Mouse (Mus musculus): ENCODE data around the gene Gm28035.

The Gm28035 gene

DNA sequence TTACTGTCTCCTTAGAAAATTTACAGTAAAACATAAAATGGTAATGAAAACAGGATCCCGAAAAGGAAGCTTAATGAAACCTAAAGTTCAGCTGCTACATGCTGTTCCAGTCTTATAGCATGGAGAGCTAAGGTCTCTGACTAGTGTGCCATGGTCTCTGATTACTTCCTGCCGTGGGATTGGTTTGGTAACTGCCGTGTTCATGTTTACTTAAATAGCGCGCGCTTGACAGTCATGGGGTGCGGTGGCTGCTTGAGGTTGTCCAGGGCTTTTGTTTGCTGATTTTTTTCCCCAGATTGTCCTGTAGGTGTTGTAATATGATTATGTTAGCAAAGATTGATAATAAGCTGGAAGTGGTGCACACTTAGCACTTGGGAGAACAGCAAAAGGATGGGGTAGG, 65.7 kb downstream of the Gm28035 start:
- no peak for DNase-seq (ENCODE audit: low spot score)

DNA sequence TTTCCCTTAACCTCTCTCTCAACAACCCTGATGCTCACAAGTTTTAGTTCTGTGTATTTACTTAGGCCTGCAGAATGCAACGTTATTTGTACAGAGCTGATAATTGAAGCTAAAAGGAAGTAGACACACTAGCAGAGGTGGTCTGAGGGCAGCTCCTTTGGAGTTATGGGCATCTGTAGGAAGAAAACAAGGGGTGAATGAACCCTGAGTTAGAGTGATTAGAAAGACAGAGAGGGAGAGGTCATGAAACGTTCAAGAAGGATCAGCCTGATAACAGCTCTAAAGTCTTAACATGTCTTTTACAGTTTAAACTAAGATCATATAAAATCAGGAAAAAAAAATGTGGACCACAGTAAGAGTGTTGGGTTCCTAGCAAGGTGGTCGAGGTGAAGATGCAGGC, 69.0 kb downstream of the Gm28035 start:
- no peak for DNase-seq (ENCODE audit: low spot score)

DNA sequence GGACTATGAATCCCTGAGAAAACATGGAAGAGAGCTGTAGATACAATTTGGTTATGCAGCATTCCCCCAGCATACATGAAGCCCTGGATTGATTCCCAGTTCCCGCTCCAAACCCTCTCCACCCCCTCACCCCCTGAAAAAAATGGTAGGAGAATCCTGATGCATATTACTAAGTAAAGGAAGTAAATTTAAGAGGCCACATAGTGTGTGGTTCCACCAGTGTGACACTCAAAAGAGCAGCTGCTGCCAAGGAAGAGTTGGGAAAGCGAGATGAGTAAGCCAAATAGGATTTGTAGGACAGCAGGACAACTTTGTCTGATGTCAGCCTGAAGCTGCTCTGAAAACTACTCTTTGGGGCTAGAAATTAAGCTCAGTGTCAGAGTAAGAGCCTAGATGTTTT, 71.1 kb downstream of the Gm28035 start:
- no peak for DNase-seq (ENCODE audit: low spot score)

DNA sequence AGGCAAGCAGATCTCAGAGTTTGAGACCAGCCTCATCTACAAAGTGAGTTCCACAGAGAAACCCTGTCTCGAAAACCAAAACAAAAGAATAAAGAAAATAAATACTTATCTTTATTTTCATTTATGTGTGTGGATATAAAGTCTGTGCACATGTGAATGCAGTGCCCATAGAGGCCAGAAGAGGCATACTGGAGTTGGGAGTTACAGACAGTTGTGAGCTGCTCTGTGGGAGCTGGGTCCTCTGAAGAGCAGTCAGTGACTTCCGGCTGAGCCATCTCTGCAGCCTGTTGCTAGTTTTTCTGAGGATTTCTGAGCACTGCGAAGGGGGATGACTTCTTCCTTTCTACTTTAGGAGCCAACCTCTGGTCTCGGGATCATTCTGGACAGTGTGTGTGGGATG, 75.8 kb downstream of the Gm28035 start:
- DNase-seq (ENCODE audit: low spot score): no peak

DNA sequence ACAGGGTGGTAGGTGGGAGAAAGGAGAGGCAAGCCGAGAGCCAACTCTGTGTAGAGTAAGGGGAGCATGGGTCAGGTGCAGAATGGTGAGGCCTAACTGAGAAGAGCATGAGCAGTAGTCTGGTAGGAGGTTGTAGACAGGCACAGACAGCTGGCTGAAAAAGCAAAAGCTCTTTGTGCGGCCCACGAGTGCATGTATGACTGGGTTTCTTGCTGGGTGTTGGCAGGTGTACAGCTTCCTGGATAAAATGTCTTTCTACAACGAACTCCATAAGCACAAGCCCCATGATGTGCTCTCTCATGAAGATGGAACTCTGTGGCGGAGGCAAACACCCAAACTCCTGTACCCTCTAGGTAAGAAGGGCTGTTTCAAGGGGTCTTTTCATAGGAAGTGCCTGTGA, 76.6 kb downstream of the Gm28035 start:
- DNase-seq (ENCODE audit: low spot score): no peak

DNA sequence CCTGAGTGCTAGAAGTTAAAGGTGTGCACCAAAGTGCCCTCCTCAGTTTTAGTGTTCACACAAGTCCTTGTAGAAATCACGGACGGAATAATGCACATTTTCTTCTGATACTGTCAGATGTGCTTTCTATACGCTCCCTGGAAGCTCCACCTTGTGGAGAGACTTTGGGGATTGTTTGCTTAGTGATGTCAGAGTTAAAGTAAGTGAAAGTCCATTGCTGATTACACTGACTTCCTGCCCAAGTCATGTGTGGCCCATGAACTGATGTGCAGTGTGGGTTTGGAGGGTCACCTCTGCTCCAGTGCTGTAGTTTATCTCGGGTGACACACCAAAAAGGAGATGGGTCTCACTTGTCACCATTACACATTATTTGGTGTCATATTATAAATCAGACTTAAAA, 78.9 kb downstream of the Gm28035 start:
- no peak for DNase-seq (ENCODE audit: low spot score)

DNA sequence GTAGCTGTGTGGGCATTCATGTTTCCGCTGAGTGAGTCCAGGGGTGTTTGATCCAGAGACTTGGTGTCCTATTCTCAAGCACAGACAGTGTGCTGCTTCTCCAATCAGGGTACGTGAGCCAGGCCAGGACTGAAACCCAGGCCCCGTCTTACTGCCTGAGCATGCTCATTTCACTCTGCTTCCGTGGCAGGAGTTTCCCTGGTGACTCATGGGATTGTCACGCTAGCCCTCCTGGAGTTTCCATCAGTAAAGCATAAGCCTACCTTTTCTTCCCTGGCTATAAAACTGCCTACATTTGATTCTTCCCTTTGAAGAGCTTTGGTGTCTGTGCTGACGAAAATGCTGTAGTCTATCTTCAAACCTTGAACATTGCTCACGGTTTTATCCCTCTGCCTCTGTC, 82.7 kb downstream of the Gm28035 start:
- DNase-seq (ENCODE audit: low spot score): no peak

DNA sequence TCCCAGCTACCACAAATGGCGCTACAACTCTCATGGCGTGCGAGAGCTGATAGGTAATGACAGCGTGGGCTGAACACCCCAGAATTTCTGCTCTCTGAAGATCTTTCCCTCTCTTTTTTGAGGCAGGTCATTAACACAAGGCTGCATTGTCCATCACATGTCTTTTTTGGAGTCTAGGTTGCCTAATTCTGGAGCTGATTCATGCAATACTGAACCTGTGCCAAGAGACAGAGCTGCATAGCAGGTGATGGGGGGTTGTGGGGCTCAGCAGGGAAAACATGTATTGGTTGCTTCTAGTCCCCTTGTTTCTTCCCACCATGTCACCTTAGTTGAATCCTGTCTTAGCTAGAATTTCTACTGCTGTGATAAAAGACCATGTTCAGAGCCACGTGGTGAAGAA, 84.9 kb downstream of the Gm28035 start:
- no peak for DNase-seq (ENCODE audit: low spot score)

DNA sequence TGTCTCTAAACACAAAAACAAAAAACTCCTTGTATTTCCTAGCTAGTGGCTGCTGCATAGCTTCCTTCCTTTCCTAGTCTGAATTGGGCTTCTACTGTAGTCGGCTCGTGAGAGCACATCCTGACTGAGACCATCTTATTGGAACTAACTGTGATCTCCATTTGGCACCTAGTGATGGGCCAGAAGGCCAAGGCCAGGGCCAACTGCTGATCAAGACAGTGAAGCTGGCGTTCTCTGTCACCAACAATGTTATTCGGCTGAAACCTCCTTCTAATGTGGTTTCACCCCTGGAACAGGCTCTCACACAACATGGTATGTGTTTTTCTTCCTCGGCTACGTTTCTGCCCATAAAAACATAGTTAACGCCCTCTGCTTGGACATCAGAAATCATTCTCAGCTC, 86.9 kb downstream of the Gm28035 start:
- no peak for DNase-seq (ENCODE audit: low spot score)

DNA sequence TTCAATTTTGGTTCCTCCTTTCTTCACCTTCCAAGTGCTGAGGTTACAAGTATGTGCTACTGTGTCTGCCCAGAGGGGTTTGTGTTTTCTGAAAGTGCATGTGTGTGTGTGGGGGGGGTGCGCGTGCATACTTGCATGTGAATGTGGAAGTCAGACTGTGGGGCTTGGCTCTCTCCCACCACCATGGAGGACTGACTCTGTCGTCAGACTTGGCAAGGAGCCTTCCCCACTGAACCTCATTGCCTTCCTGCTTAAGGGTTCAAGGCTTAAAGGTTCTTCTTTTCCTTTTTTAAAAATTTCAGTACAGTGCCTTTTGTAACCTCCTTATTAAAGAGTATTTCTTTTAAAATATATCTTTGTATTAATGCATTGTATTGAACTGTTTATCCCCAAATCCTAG, 88.4 kb downstream of the Gm28035 start:
- no peak for DNase-seq (ENCODE audit: low spot score)
